Mouse (Mus musculus) c-Kit-positive CD71-positive TER-119-positive erythroid progenitor cells, embryonic 14.5 days (primary cell): ENCODE results near the gene 1700020N15Rik.
"Not testable (repeated sequence)": the region's sequence is repeated elsewhere in the genome, so short reads cannot be mapped to it uniquely, and the experiment has no call there.

Source experiments
- DNase-seq: peaks from one replicate; pipeline ENCODE4 v3.0.0-alpha.2; 2013; ENCODE audit warnings: low spot score

Gene 1700020N15Rik

DNA sequence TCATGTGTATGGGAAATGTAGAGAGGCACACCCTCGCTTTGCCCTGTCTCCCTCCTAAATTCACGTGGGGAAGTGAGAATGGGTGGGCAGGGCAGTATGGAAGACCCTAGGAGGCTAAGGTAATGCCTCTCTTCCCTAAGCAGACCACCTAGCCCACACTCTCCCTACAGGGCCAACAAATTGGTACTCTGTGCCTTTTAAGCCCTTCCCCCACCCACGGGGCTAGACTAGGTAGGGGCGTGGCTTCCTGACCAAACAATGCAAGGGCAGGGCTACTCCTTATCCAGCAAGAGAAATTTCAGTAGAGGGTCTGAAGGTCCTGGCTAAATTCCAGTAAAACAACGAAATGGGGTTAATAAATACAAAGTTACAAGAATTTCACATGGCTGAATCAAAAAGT is at the start of gene 1700020N15Rik:
Gene 1700020N15Rik (plus strand): TSS at position 301 of the 400 bp plus-strand sequence.
- not testable (repeated sequence) for DNase-seq

DNA sequence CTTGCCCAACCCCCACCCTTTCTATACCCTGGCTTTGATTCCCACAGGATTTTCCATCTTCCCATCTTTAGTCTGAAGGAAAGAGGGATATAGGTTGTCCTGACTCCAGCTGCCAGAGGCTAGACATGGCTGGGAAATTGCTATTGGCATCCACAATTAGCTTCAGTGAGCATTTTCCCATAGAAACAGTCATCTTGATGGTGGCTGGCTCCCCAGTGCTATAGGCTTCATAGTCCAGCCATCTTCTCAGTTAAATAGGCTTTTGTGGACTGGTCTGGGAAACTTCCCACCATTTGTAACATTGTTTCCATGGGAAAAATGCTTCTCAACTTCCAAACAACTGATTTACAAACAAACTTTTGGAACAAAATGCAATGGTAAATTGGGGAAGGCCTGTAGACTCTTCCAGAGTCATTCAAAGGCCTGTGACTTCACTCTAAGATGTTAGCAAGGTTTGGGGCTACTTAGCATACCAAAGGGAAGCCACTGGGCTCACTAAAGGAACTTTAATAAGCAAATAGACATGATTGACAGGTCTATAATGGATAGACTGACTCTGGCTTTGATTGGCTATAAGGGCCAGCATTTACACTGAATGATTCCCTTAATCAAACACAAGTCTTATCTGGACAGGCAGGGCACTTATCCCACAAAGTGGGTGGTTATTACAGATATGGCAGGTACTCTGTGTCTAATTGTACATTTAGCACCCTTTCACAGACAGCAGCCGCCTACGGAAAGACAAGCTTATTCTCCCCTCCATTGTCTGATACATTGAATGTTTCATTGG is 31.9 kb downstream of the 1700020N15Rik start:
- no peak for DNase-seq
